Mouse (Mus musculus): ENCODE measurements around the gene Manba.
"Not testable (repeated sequence)": the region's sequence is repeated elsewhere in the genome, so short reads cannot be mapped to it uniquely, and the experiment has no call there.

Manba gene

DNA sequence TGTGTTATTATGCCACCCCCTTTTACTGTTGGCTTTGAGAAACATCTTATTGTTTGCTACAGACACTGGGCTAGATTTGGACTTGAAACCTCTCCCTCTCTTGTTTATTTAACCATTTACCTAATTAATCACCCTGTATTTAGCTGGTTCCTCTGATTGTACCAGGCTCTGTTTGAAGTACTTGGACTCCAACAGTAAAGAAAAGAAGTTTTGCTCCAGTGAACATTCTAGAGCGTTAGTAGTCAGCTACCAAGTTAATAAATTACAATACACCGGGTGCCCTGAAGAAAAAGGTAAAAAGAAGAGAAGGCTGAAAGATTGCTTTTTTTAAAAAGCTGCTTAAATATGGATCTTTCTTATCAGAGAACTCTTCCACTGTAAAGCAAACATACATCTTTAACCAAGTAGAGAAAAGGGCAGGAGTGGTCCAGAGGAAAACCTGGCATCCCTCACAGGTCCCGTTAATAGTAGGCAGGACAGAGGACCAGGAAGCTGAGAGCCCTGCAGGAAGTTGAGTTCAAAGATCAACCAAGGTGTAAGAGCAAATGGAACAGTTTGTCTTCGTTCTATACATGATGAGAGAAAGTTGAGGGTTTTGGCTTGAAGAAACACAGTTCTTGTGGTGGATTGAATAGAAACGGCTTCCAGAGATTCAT is 4.6 kb downstream of the Manba start:
- DNase-seq, result no peak

- no peak for DNase-seq
Measured at GRCm38 (mm10) chr3:135491102-135491501, 5.7 kb downstream of the Manba start.

DNA sequence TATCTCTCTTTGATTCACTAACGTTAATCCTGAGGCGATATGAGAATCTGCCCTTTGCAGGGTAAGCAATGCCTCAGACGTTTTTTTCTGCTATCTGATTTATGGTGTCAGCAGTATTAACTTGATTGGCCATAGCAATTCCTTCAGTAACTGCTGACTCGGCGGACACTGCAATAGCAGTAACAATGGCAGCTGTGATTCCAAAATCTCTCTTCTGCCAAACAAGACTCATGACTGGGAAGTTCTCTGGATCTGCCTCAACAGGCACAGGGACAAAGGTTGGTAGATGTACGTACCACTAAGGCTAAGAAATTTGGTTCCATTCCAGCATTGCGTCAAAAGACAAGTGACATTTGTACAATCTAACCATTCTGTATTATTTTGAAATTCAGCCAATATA is 7.9 kb downstream of the Manba start:
- not testable (repeated sequence) for DNase-seq

DNA sequence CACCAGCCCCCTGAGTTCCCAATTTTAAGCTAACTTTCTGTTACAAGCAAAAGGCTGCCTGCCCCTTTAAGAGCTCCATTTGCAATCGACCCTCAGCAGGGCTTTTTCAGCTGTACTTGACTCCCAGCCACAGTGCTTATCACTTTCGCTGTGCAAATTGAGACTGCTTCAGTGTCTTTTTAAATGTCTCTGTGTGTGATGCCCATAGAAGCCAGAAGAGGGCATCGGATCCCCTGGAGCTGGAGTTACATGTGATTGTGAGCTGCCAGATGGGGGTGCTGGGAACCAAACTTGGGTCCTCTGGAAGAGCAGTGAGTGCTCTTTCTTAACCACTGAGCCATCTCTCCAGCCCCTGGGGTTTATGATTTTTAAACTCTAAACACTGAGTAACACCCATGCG is 12.5 kb downstream of the Manba start:
- not testable (repeated sequence) for DNase-seq

DNA sequence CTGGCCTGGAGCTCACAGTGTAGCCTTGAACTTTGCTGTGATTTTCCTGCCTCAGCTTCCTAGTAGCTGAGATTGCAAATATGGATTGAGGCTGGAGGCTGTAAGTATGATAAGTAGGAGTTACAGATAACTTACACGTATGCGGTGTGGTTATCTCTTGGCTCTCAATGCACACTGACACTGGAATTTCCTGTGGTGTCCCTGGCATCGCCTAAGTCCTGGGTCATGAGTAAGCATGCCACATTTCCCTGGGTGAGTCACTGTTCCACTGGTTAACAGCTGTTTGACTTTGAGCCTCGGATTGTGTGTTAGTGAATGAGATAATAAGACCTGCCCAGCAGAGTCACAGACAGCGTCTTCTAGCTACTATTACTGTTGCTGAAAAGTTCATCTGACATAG is 13.5 kb downstream of the Manba start:
- DNase-seq, result no peak

DNA sequence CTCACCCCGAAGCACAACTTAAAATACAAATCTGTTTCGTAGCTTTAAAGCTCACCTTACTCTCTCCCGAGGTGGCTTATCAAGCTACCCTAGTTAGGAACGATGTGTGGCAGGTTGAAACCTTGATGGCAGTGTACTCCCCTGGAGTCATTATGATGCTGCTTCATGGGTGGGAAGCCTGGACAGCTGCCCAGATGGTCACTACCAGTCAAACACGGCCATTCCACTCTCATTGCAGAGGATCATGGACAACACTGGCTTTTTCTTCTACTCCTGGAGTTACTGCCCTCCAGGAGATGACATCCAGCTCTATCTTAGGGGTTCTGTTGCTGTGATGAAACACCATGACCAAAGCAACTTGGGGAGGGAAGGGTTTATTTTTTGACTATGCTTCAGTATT is 17.7 kb downstream of the Manba start:
- no peak for DNase-seq

DNA sequence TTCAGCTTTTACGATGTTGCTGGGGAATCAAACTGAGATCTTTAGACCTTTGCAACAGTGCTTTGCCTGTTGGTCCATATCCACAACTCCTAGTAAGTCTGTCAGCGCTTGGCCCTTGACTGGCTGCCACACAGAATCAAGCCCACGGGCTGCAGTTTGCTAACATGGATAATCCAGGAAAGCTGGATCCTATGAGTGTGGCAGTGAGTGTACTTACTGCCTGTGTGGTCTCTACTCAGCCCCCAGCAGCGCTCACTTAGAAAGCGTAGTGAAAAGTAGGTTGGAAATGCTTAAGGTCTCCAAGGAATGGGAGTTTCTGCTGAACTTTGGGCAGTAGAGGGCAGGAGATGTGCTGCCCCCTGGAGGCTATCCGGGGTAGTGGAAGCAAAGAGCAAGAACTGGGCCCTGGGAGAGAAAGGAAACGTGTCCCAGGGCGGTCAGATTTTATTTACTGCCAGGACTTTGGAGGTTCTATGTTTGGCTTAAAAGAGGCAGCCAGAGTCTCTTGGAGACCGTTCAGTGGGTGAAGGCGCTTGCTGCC is 20.0 kb downstream of the Manba start:
- peak; percentile 53 to 65 for DNase-seq

DNA sequence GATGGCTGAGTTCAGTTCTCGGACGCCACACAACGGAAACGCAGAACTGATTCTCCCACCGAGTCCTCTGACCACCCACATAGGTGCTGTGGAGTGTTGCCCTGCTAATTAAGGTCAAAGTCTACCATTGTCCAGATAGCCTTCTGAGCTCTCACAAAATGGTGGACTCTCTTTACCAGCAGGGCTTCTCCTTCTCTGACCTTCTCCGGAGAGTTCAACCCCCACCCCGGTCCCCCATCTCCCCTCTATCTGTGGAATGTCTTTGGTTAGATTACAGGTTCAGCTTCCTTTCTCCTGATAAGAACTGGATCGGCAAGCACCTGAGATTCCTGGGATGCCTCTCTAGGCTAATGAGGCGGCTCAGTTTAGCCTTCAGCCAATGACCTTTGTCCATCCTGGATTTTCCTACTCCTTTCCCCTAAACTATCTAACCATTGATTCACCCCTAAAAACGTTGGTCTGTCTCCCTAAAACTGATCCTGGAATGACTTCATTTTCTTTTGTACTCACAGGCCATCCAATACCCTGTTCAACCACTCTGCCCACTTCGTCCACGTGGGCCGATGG is 20.6 kb downstream of the Manba start:
- no peak for DNase-seq

GRCm38 (mm10) chr3:135507506-135507905 is 22.1 kb downstream of the Manba start:
- DNase-seq, result no peak

DNA sequence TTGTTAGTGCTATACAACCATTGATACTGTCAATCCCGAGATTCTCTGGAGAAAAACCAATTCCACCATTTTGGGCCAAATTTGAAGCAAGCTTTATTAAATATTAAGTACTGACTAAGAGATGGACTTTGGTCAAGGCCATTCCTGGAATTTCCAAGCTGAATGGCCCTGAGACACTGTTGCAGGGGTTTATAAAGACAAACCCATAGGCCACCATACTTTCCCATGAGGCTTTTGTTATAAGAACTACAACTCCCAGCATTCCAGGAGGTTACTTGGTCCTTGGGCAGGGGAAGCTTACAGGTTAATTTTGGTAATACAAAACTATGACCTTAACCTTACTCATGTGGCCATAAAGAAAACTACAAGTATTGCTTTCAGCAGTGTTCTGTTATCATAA is 22.8 kb downstream of the Manba start:
- no peak for DNase-seq

- DNase-seq, result no peak
Measured at GRCm38 (mm10) chr3:135510372-135510771, 25.0 kb downstream of the Manba start.

DNA sequence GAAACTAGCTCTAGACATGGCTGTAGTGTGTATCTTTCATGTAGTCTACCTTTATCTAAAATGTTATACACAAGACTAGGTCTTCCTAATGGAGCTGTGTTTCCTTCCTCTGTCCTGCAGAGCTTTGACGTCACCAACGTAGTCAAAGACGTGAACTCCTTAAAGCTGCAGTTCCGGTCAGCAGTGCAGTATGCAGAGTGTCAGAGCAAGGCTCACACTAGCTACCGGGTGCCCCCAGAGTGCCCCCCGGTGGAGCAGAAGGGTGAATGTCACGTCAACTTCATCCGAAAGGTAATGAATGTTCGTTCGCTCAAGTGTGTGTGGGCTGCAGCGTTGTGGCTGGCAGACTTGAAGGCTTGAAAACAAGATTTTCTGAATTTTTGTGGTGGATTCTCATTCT is 26.3 kb downstream of the Manba start:
- DNase-seq, result no peak

- DNase-seq, result peak; percentile 32 to 63
Measured at GRCm38 (mm10) chr3:135513270-135513669, 27.9 kb downstream of the Manba start.

DNA sequence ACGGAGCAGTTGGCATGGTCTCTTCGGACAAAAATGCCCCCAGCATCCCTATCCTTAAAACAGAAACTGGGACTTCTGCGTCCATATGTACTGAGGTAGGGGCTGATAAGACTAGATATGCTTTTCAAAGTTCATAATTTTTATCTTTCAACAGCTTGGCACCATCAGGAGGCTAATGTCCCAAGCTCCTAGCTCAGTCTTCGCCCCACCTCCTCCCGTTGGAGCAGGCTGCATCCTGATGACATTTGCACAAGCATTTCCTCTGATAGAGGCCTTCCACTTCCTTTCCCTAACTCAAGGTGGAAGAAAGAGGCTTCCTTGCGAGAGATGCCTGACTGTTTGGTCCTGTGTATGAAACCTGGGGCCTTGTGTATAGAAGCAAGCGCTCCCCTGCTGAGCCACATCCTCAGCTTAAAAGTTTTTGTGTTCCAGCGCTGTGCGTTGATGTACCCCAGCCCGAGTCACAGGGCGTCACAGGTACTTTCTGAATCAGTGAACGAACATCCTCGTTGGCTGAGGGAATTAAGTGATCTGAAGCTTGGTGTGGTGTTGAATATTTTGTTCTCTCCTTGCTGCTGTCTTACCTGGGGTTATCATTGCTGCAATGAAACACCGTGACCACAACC is 28.5 kb downstream of the Manba start:
- DNase-seq, result no peak

DNA sequence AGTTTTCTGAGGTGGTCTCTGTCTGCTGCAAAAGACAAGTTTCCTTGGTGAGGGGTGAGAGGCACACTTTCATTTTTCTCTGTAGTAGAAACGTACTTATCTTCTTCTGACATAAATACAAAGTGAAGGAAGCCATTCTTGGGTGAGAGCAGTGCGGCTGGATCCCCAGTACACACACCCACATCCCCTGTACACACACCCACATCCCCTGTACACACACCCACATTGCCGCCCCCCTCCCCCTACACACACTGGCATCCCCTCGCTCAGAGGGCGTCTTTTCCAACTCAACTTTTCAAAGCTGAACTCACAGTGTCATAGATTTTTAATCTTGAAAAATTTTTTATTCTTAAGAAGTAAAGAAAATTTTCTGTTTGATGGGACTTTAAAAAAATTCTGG is 29.8 kb downstream of the Manba start:
- DNase-seq, result no peak

DNA sequence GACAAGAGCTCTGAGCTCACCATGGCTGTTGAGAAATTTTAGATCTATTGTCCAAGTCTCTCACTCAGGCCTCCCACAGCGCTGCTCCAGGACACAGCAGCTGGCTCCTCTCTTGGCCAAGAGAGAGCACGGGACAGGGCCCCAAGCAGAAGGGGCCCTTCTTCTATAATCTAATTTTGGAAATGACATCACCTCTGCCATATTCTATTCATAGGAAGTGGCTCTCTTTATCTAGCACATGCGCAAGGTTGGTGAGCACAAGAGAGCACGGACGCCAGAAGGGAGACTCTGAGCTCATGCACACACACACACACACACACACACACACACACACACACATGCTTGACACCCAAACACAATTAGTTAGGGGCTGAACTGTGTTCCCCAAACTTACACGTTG is 31.5 kb downstream of the Manba start:
- peak; percentile 79 to 82 for DNase-seq

GRCm38 (mm10) chr3:135518882-135519281 is 33.5 kb downstream of the Manba start:
- no peak for DNase-seq

GRCm38 (mm10) chr3:135519584-135519983 is 34.2 kb downstream of the Manba start:
- no peak for DNase-seq

DNA sequence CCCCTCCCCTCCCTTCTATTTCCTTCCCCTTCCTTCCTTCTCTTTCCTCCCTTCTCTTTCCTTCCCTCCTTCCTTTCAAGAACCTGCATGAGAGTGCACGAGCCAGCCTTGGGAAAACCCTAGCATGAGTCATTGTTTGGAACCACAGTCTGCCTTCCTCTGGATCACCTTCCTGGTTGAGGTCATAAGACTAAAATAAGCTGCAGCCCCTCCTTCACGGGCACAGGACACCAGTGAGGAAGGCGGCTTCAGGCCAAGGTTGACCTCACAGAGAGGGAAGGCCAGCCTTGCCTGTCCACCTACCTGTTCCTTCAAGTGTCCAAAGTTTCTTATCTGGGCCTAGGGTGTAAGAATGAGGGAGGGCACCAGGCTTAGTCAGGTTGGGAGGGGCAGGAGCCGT is 36.6 kb downstream of the Manba start:
- DNase-seq, result peak; percentile 79 to 84

- peak in 1 of 2 experiments; percentile 27 for DNase-seq
Measured at GRCm38 (mm10) chr3:135522618-135523355, 37.4 kb downstream of the Manba start.

- DNase-seq, result not testable (repeated sequence)
Measured at GRCm38 (mm10) chr3:135524900-135525299, 39.5 kb downstream of the Manba start.

DNA sequence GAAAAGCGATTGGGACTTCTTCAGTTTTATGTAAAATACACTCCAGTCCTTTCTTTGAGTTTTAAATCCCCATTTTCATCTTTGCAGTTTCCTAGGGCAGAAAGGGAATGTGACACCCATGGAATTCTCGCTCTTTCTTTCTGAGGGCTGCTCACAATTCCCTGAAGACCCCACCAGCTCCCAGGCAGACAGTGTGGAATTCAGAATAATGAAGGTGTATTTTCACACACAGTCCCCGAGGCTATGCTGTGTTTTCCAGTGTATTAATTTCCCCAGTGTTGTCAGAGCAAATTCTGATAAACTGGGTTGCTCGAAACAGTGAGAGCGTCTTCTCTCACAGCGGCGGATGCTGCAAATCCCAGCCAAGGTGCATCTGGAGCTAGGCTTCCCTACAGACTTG is 44.3 kb downstream of the Manba start:
- DNase-seq, result no peak

DNA sequence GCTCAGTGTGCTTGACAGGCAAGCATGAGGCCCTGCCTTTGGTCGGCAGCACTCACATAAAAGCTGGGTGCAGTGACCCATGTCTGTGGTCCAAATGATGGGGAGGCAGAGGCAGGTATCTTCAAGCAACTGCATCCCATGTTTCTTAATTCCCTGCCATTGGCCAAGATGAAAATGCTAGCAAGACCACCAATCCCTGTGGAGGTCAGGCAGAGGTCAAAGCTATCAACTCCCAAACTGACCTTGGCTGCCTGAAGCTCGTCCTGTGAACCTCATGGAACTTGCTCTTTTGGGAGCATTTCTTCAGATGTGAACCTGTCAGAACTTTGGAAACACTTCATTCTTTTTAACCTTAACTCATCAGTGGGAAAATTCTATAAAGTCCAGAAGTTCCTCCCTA is 46.4 kb downstream of the Manba start:
- no peak for DNase-seq

Data from cerebellum, postnatal 25 days (tissue).